Mouse (Mus musculus) erythroblast, adult 5-6 weeks (primary cell): ENCODE measurements around the gene Farp2. TPM values are rescaled to one million over a fixed set of nuclear protein-coding genes. Genes with fewer than 3 reads are reported as not detected.

Source experiments
- total RNA-seq, 2 experiments: library from RNA; stranded (forward) in 1 of 2; stranded (reverse) in 1 of 2; fragments of 150-400 nt in 1 of 2; fragments of 200-764, 138-1000 nt in 1 of 2; gene quantifications; 2 replicates each; pipeline versions ENCODE4 v1.2.3 to v1.2.4; 2015 to 2017; ENCODE audit warnings: low replicate concordance in 2 of 2

Gene Farp2
- total RNA-seq, 2 experiments from 2014 or later: 0.09 TPM; not detected in 1

Other genes with a start within 250 kb of the Farp2 start
- gene Mterf4, start 206.2 kb upstream of the Farp2 start, total RNA-seq (2015; ENCODE audit: low replicate concordance): 7.5 and 8.4 TPM in 2 replicates
- gene Mterf4, start 206.2 kb upstream of the Farp2 start, total RNA-seq (2017; ENCODE audit: low replicate concordance): 2.3 and 11.3 TPM in 2 replicates
- 6.3 and 11.0 TPM in 2 replicates for gene Ppp1r7, start 169.2 kb upstream of the Farp2 start, total RNA-seq (2015; ENCODE audit: low replicate concordance)
- 4.9 and 12.3 TPM in 2 replicates for gene Ppp1r7, start 169.2 kb upstream of the Farp2 start, total RNA-seq (2017; ENCODE audit: low replicate concordance)
- 6.5 and 11.0 TPM in 2 replicates for gene Pask, start 168.6 kb upstream of the Farp2 start, total RNA-seq (2015; ENCODE audit: low replicate concordance)
- gene Pask, start 168.6 kb upstream of the Farp2 start, total RNA-seq (2017; ENCODE audit: low replicate concordance): 13.1 and 14.6 TPM in 2 replicates
- not detected in 2 replicates for gene Ano7, start 138.1 kb upstream of the Farp2 start, total RNA-seq (2015; ENCODE audit: low replicate concordance)
- not detected in 2 replicates for gene Ano7, start 138.1 kb upstream of the Farp2 start, total RNA-seq (2017; ENCODE audit: low replicate concordance)
- 38.5 and 57.5 TPM in 2 replicates for gene Hdlbp, start 33.3 kb upstream of the Farp2 start, total RNA-seq (2015; ENCODE audit: low replicate concordance)
- gene Hdlbp, start 33.3 kb upstream of the Farp2 start, total RNA-seq (2017; ENCODE audit: low replicate concordance): 37.7 and 44.2 TPM in 2 replicates
- gene Stk25, start 146.6 kb downstream of the Farp2 start, total RNA-seq (2015; ENCODE audit: low replicate concordance): 6.0 and 9.8 TPM in 2 replicates
- 7.9 and 14.8 TPM in 2 replicates for gene Stk25, start 146.6 kb downstream of the Farp2 start, total RNA-seq (2017; ENCODE audit: low replicate concordance)
- not detected in 2 replicates for gene Bok, start 173.6 kb downstream of the Farp2 start, total RNA-seq (2015; ENCODE audit: low replicate concordance)
- gene Bok, start 173.6 kb downstream of the Farp2 start, total RNA-seq (2017; ENCODE audit: low replicate concordance): not detected in 2 replicates
- 12.3 and 20.7 TPM in 2 replicates for gene Atg4b, start 239.4 kb downstream of the Farp2 start, total RNA-seq (2015; ENCODE audit: low replicate concordance)
- 20.8 and 21.0 TPM in 2 replicates for gene Atg4b, start 239.4 kb downstream of the Farp2 start, total RNA-seq (2017; ENCODE audit: low replicate concordance)
- gene Thap4, start 242.8 kb downstream of the Farp2 start, total RNA-seq (2015; ENCODE audit: low replicate concordance): 6.3 and 15.0 TPM in 2 replicates
- 1.4 and 6.1 TPM in 2 replicates for gene Thap4, start 242.8 kb downstream of the Farp2 start, total RNA-seq (2017; ENCODE audit: low replicate concordance)